Mouse (Mus musculus): Measurements from ENCODE around the gene Pin1rt1.

Gene Pin1rt1

DNA sequence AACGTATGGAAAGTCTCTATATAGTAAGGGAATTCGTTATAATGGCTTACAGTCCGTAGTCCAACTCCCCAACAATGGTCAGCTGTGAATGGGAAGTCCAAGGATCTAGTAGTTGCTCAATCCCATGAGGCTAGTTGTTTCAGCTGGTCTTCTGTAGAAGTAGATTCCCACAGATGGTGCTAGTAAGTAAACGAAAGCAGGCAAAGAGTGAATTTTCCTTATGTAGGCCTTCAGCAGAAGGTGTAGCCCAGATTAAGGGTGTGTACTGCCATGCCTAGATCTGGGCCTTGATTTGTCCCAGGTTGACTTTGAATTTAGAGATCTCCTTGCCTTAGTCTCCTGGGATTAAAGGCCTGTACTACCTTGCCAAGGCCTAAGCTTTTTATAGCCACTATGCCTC lies at the start of gene Pin1rt1:
TSS of gene Pin1rt1 (minus strand) at position 101 of the 400 bp plus-strand sequence.
- DNase-seq, result no peak

DNA sequence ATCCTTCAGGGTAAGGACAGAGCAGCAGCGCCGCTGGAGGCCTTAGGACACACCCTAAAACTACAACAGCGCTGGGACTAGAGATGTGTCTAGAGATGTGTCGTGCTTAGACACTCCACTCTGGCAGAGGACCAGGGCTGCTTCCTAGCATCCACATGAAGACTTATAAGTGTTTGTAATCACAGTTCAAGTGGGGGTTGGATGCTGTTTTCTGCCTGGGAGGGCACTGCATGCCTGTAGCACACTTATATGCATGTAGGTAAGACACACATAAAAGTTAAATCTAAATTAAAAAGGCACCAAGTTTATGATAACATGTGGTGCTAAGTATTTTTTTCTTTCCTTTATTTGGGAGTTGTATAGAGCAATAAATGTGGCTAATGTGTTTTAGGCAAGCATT lies 47.8 kb upstream of the Pin1rt1 start:
- no peak for DNase-seq

- DNase-seq, result no peak
Observed at GRCm38 (mm10) chr2:104763134-104763703, 47.0 kb upstream of the Pin1rt1 start.

GRCm38 (mm10) chr2:104750611-104751010 lies 34.4 kb upstream of the Pin1rt1 start:
- DNase-seq, result peak; percentile 10 to 12

DNA sequence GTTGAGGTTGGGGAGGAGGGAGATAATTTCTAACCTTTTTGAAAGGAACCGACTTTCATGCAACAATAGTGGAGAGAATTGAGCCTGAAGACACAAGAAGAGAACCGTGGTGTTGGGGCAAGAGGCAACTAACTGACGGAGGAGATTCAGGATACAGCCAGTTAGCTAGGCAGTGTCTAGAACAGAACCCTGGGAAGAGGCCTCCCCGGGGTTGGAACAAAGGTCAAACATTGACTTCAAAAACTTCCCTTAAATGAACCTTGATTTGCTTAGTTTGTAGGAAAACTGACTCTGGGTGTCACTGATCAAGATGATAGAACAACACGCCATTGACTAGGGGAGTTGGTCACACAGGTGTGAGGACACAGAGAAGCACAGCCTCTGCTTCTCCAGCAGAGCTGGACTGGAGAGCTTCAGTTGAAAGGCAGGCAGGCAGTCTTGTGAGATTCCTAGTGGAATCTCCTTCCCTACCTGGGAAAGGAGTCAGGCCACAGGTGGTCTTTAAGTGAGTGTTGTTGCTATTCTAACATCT lies 32.5 kb upstream of the Pin1rt1 start:
- DNase-seq, result no peak

DNA sequence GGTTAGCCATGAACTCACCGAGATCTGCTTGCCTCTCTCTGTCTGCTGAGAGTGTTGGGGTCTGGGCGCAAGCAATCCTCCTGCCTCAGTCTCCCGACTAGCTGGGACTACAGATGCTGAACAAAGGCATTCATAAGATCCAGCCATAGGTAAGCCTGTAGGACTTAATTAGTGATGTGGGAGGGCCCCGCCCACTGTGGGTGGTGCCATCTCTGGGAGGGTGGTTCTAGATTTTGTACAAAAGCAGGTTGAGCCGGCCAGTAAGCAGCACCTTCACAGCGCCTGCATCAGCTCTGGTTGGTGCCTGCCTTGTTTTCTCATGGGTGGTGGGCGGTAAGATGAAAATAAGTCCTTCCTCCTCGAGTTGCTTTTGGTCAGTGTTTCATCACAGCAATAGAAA lies 30.1 kb upstream of the Pin1rt1 start:
- no peak for DNase-seq

DNA sequence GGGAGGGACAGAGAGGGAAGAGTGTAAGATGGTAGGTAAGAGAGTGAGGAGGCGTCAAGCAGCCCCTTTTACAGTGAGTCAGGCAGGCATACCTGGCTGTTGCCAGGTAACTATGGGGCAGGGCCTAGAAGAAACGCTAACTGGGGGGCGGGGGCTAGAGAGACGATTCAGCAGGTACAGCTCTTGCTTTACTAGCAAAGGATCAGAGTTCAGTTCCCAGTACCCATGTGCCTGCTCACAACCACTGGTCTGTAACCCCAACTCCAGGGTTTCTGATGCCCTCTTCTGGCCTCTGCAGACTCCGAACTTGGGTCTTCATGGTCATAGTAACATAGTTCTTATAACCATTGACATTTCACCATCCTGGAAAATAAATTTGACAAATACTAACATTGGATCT lies 27.8 kb upstream of the Pin1rt1 start:
- DNase-seq, result no peak

- peak in 1 of 2 experiments; percentile 9 for DNase-seq
Observed at GRCm38 (mm10) chr2:104743160-104743559, 27.0 kb upstream of the Pin1rt1 start.

DNA sequence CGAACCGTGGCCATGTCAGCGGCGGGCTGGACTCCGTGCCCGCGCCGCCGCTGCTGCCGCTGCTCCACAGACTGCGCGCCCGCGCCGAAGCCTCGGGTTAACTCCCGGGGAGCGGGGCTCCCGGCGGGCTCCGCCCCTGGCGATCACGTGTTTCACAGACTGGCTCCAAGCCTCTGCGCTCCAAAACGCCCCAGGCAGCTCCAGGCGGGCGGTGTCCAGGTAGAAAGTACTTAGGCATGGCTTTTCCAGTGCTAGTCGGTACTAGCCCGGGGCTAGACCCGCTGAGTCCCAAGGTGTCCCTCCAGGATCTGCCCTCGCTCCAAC lies 26.5 kb upstream of the Pin1rt1 start, which contains the start of gene Depdc7:
TSS of gene Depdc7 (minus strand) at position 138 of the 324 bp plus-strand sequence.
- peak; percentile 84 to 86 for DNase-seq

- no peak for DNase-seq
Observed at GRCm38 (mm10) chr2:104741896-104742740, 25.9 kb upstream of the Pin1rt1 start.

- no peak for DNase-seq
Observed at GRCm38 (mm10) chr2:104741015-104741758, 25.0 kb upstream of the Pin1rt1 start.

- no peak for DNase-seq
Observed at GRCm38 (mm10) chr2:104740248-104740949, 24.2 kb upstream of the Pin1rt1 start.

- no peak for DNase-seq
Observed at GRCm38 (mm10) chr2:104739691-104740090, 23.5 kb upstream of the Pin1rt1 start.

GRCm38 (mm10) chr2:104736241-104736640 lies 20.1 kb upstream of the Pin1rt1 start:
- no peak for DNase-seq

DNA sequence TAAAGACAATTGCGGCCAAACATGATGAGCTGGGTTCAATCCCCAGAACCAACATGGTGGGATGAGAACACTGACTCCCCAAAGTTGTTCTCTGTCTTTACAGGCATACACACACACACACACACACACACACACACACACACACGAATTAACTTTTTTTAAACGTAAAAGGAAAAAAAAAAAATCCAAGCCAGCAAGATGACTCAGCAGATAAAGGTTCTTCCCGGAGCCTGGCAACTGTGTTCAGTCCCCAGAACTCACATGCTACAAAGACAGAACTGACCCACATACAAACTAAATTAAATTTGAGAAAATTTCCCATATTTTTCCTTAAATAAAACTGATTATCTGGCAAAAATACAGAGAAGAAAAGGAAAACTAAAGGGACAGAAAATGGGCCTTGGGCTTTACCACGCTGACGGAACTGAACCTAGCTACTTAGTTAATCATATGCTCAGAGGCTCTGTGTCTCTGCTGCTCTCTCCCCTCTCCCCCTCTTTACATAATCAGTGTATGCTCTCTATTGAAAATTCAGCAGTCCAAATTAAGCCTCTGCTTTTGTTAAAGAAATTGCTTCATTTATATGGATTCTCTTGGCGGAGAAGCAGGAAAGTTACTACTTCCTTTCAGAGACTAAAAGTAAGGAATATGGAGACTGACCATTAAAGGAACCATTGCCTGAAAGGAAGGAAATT lies 16.5 kb upstream of the Pin1rt1 start:
- DNase-seq, result no peak

DNA sequence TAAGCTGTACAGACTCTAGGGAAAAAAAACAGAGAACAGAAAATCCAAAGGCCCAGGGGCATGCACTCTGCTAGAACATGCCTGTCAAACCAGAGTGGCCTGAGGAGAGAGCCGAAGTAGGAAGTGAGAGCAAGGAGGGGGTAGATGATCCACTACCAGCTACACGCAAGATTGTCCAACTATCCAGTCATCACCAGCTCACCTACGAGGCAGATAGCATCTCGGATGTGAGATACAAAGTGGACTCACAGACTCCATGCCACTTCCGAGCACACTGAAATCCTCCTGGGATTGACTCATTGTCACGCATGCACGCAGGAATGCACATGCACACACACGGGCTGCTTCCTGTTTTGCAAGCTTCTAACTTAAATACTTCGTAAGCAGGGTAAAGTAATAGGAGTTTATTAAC lies 15.9 kb upstream of the Pin1rt1 start:
- DNase-seq, result no peak

GRCm38 (mm10) chr2:104727369-104727768 lies 11.2 kb upstream of the Pin1rt1 start:
- DNase-seq, result no peak

GRCm38 (mm10) chr2:104722021-104722420 lies 5.8 kb upstream of the Pin1rt1 start:
- DNase-seq, result no peak

DNA sequence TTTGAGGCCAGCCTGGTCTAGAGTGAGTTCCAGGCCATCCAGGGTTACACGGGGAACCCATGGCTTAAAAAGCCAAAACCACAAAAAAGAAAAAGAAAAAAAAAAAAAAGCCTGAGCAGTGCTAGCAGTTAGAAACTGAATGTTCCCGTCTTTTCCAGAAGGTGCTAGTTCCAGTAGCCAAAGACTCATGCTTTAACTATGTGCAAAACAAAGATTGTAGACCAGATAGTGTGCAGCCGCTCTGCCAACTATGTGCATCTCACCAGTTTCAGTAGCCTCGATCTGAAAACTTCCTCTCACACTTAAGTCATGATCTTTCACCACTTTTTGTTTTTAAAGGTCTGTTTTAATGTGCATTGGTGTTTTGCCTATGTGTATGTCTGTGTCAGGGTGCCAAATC lies 1.6 kb upstream of the Pin1rt1 start:
- DNase-seq, result no peak

DNA sequence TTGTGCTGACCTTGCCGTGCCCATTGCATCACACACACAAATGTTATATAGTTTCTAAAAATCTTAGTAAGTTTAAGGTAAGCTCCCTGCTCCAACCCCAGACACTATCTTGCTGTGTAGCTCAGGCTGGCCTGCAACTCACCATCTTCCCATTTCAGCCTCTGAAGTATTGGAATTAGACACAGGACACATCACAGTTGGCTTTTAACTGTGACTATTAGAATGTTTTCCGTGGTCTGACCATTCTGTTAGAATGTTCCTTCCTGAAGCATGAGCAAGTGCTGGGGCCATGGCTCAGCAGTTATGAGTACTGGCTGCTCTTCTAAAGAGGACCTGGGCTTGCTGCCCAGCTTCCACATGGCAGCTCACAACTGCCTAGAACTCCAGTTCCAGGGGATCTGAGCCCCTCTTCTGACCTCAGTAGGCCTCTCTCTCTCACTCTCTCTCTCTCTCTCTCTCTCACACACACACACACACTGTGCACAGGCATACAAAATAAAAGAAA lies 1.1 kb upstream of the Pin1rt1 start:
- DNase-seq, result no peak

DNA sequence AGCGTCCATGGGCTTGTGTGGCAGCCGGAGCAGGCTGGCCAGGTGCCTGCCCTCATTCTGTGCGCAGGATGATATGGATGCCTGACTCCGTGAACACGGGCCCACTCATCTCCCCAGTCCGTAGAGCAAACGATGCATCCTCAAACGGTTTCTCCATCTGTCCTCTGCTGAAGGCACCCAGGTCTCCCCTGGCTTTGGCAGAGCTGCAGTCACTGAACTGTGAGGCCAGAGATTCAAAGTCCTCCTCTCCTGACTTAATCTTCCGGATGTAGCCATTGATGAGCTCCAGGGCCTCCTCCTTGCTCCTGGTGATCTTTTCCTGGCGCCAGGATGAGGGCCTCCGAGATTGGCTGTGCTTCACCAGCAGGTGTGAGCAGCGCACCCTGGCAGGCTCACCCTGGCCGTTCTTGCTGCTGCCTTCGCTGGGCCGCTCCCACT lies 1.9 kb downstream of the Pin1rt1 start:
- peak; percentile 69 to 72 for DNase-seq

- DNase-seq, result no peak
Observed at GRCm38 (mm10) chr2:104712486-104712809, 3.7 kb downstream of the Pin1rt1 start.
